Mouse (Mus musculus) kidney, adult 18-20 months (tissue): Measurements from ENCODE around the gene Glyctk.
"Not testable (repeated sequence)": the region's sequence is repeated elsewhere in the genome, so short reads cannot be mapped to it uniquely, and the experiment has no call there.

Source experiments
- DNase-seq: peaks from one replicate; pipeline ENCODE4 v3.0.0; 2021

The Glyctk gene

GRCm38 (mm10) chr9:106175552-106176200 is 17.7 kb upstream of the Glyctk start:
- no peak for DNase-seq

- DNase-seq, result no peak
Observed at GRCm38 (mm10) chr9:106173363-106173762, 15.4 kb upstream of the Glyctk start.

GRCm38 (mm10) chr9:106172527-106172926 is 14.6 kb upstream of the Glyctk start:
- no peak for DNase-seq

- DNase-seq, result peak; percentile 85
Observed at GRCm38 (mm10) chr9:106171346-106172158, 13.6 kb upstream of the Glyctk start.

- peak; percentile 89 for DNase-seq
Observed at GRCm38 (mm10) chr9:106170556-106171345, 12.8 kb upstream of the Glyctk start, which contains the start of gene Wdr82. Wdr82 (plus strand) TSS chr9:106170928.

- DNase-seq, result no peak
Observed at GRCm38 (mm10) chr9:106169917-106170316, 12.0 kb upstream of the Glyctk start.

- DNase-seq, result not testable (repeated sequence)
Observed at GRCm38 (mm10) chr9:106169006-106169405, 11.1 kb upstream of the Glyctk start.

- no peak for DNase-seq
Observed at GRCm38 (mm10) chr9:106167703-106168102, 9.8 kb upstream of the Glyctk start.

- no peak for DNase-seq
Observed at GRCm38 (mm10) chr9:106167241-106167640, 9.3 kb upstream of the Glyctk start.

GRCm38 (mm10) chr9:106166709-106167108 is 8.8 kb upstream of the Glyctk start:
- DNase-seq, result no peak

GRCm38 (mm10) chr9:106160426-106160825 is 2.5 kb upstream of the Glyctk start:
- DNase-seq, result no peak

- DNase-seq, result peak; percentile 99
Observed at GRCm38 (mm10) chr9:106159784-106160301, 1.9 kb upstream of the Glyctk start.

- DNase-seq, result no peak
Observed at GRCm38 (mm10) chr9:106159237-106159636, 1.3 kb upstream of the Glyctk start.

- DNase-seq, result peak; percentile 68
Observed at GRCm38 (mm10) chr9:106157623-106157925, 364 bp downstream of the Glyctk start.

- DNase-seq, result peak; percentile 56
Observed at GRCm38 (mm10) chr9:106156921-106157622, 866 bp downstream of the Glyctk start.

GRCm38 (mm10) chr9:106156419-106156818 is 1.5 kb downstream of the Glyctk start:
- DNase-seq, result peak; percentile 64

- peak; percentile 52 for DNase-seq
Observed at GRCm38 (mm10) chr9:106154106-106154505, 3.8 kb downstream of the Glyctk start.

- DNase-seq, result no peak
Observed at GRCm38 (mm10) chr9:106149399-106149754, 8.6 kb downstream of the Glyctk start.

- DNase-seq, result no peak
Observed at GRCm38 (mm10) chr9:106148541-106149398, 9.2 kb downstream of the Glyctk start.

- DNase-seq, result no peak
Observed at GRCm38 (mm10) chr9:106147851-106148431, 10.0 kb downstream of the Glyctk start.

- no peak for DNase-seq
Observed at GRCm38 (mm10) chr9:106147281-106147680, 10.7 kb downstream of the Glyctk start.
